Mouse (Mus musculus): Measurements from ENCODE around the gene Tmem135.

The Tmem135 gene

GRCm38 (mm10) chr7:89390660-89391059 is 13.4 kb downstream of the Tmem135 start:
- no peak for DNase-seq (ENCODE audit: low spot score in 2 of 2)

GRCm38 (mm10) chr7:89388981-89389380 is 15.0 kb downstream of the Tmem135 start:
- no peak for DNase-seq (ENCODE audit: low spot score in 2 of 2)

GRCm38 (mm10) chr7:89382892-89383291 is 21.1 kb downstream of the Tmem135 start:
- no peak for DNase-seq (ENCODE audit: low spot score in 2 of 2)

GRCm38 (mm10) chr7:89380935-89381705 is 22.9 kb downstream of the Tmem135 start:
- DNase-seq (ENCODE audit: low spot score in 2 of 2), result no peak

- DNase-seq (ENCODE audit: low spot score in 2 of 2), result no peak
Observed at GRCm38 (mm10) chr7:89371623-89372295, 32.3 kb downstream of the Tmem135 start.

GRCm38 (mm10) chr7:89370917-89371316 is 33.1 kb downstream of the Tmem135 start:
- no peak for DNase-seq (ENCODE audit: low spot score in 2 of 2)

- no peak for DNase-seq (ENCODE audit: low spot score in 2 of 2)
Observed at GRCm38 (mm10) chr7:89370086-89370485, 33.9 kb downstream of the Tmem135 start.

- no peak for DNase-seq (ENCODE audit: low spot score in 2 of 2)
Observed at GRCm38 (mm10) chr7:89367643-89368042, 36.4 kb downstream of the Tmem135 start.

GRCm38 (mm10) chr7:89365135-89365880 is 38.7 kb downstream of the Tmem135 start:
- DNase-seq (ENCODE audit: low spot score in 2 of 2), result no peak

GRCm38 (mm10) chr7:89363975-89364374 is 40.0 kb downstream of the Tmem135 start:
- no peak for DNase-seq (ENCODE audit: low spot score in 2 of 2)

- no peak for DNase-seq (ENCODE audit: low spot score in 2 of 2)
Observed at GRCm38 (mm10) chr7:89356307-89356706, 47.7 kb downstream of the Tmem135 start.

- DNase-seq (ENCODE audit: low spot score in 2 of 2), result no peak
Observed at GRCm38 (mm10) chr7:89355519-89356255, 48.3 kb downstream of the Tmem135 start.

- no peak for DNase-seq (ENCODE audit: low spot score in 2 of 2)
Observed at GRCm38 (mm10) chr7:89342021-89342420, 62.0 kb downstream of the Tmem135 start.

- no peak for DNase-seq (ENCODE audit: low spot score in 2 of 2)
Observed at GRCm38 (mm10) chr7:89339808-89340207, 64.2 kb downstream of the Tmem135 start.

- DNase-seq (ENCODE audit: low spot score in 2 of 2), result no peak
Observed at GRCm38 (mm10) chr7:89339142-89339435, 64.9 kb downstream of the Tmem135 start.

- DNase-seq (ENCODE audit: low spot score in 2 of 2), result peak; percentile 90 to 92
Observed at GRCm38 (mm10) chr7:89338350-89339141, 65.5 kb downstream of the Tmem135 start.

- DNase-seq (ENCODE audit: low spot score in 2 of 2), result no peak
Observed at GRCm38 (mm10) chr7:89337711-89338349, 66.2 kb downstream of the Tmem135 start.

GRCm38 (mm10) chr7:89336434-89336833 is 67.6 kb downstream of the Tmem135 start:
- DNase-seq (ENCODE audit: low spot score in 2 of 2), result no peak

- DNase-seq (ENCODE audit: low spot score in 2 of 2), result no peak
Observed at GRCm38 (mm10) chr7:89335316-89335715, 68.7 kb downstream of the Tmem135 start.

- DNase-seq (ENCODE audit: low spot score in 2 of 2), result no peak
Observed at GRCm38 (mm10) chr7:89329896-89330295, 74.1 kb downstream of the Tmem135 start.

GRCm38 (mm10) chr7:89327731-89328130 is 76.3 kb downstream of the Tmem135 start:
- no peak for DNase-seq (ENCODE audit: low spot score in 2 of 2)
